Mouse (Mus musculus) brown adipose tissue, adult 24 weeks (tissue): Measurements from ENCODE around the gene Slc25a36. TPM values are rescaled to one million over a fixed set of nuclear protein-coding genes. Genes with fewer than 3 reads are reported as not detected.

ENCODE experiments used
- H3K27ac ChIP-seq: fragments of 200-500 bp; replicated peaks from 2 replicates; pipeline ENCODE4 v1.5.1; 2012; ENCODE audit warnings: low read depth, mild to moderate bottlenecking, low read length
- H3K4me1 ChIP-seq: fragments of 200-500 bp; 2 replicates; pipeline ENCODE4 v1.6.1; 2012; ENCODE audit warnings: low read length, mixed read lengths; ENCODE audit not compliant: control insufficient read depth, insufficient read depth, insufficient read length
- H3K4me3 ChIP-seq: fragments of 200-500 bp; 2 replicates; pipeline ENCODE4 v1.5.1; 2012; ENCODE audit warnings: low read depth, mild to moderate bottlenecking, low read length, moderate library complexity; ENCODE audit not compliant: insufficient read depth
- polyA plus RNA-seq: library from polyadenylated mRNA; stranded (reverse); fragments of >200 nt; gene quantifications from 2 replicates; pipeline ENCODE4 v1.2.4, GENCODE M21; 2012; ENCODE audit not compliant: missing spikeins, insufficient read depth, insufficient read length

Slc25a36 gene
- polyA plus RNA-seq, 1 experiment, result 34.7 TPM

- no peak overlapping the region for H3K4me3 ChIP-seq
- no peak overlapping the region for H3K27ac ChIP-seq
- H3K4me1 ChIP-seq, result no peaks in the 10 kb centered on the region
These were observed 74.3 kb downstream of the Slc25a36 start for GRCm38 (mm10) chr9:97036656-97037055.

GRCm38 (mm10) chr9:97027361-97027760 lies 83.6 kb downstream of the Slc25a36 start:
- no peak overlapping the region for H3K27ac ChIP-seq
- no peak overlapping the region for H3K4me3 ChIP-seq
- no peaks in the 10 kb centered on the region for H3K4me1 ChIP-seq

GRCm38 (mm10) chr9:97026006-97026405 lies 85.0 kb downstream of the Slc25a36 start:
- Histone ChIP-seq H3K27ac (no peak overlapping the region), H3K4me1 (no peaks in the 10 kb centered on the region), H3K4me3 (no peak overlapping the region)

Other genes starting within 250 kb of the Slc25a36 start
- 1.2 TPM in 2 replicates for gene Pxylp1, start 218.5 kb downstream of the Slc25a36 start, polyA plus RNA-seq
- not detected in 2 replicates for gene Spsb4, start 92.3 kb downstream of the Slc25a36 start, polyA plus RNA-seq